Mouse (Mus musculus): ENCODE data around the gene Ptprd. TPM values are rescaled to one million over a fixed set of nuclear protein-coding genes. Genes with fewer than 3 reads are reported as not detected.

Gene Ptprd
- polyA plus RNA-seq, 1 experiment from 2014 or later = 76.0 TPM

GRCm38 (mm10) chr4:77083165-77083564 lies 1128.6 kb downstream of the Ptprd start:
- Histone ChIP-seq H3K4me3 (replicated peaks; ENCODE audit: low read depth, low read length) (no peak overlapping the region), H3K9ac (replicated peaks; ENCODE audit: low read length) (no peak overlapping the region), H3K27ac (replicated peaks; ENCODE audit: low read depth, low read length) (no peak overlapping the region), H3K4me2 (ENCODE audit: low read length) (no peak overlapping the region), H3K27me3 (ENCODE audit: control insufficient read depth, insufficient read depth, low read length) (no peaks in the 10 kb centered on the region), H3K9me3 (ENCODE audit: control insufficient read depth, low read length) (no peaks in the 10 kb centered on the region), H3K36me3 (ENCODE audit: control insufficient read depth, insufficient read depth, low read length) (no peaks in the 10 kb centered on the region), H3K4me1 (ENCODE audit: control insufficient read depth, insufficient read depth, low read length) (no peaks in the 10 kb centered on the region)
- 59% methylated on average over 3 of the region's 3 CpGs for WGBS
- DNase-seq (peak; percentile 30), ATAC-seq (ENCODE audit: low FRiP score, low TSS enrichment) (no peak)

- no peak overlapping the region for H3K4me3 ChIP-seq (replicated peaks; ENCODE audit: low read depth, low read length)
- no peaks in the 10 kb centered on the region for H3K36me3 ChIP-seq (ENCODE audit: control insufficient read depth, insufficient read depth, low read length)
- no peaks in the 10 kb centered on the region for H3K4me1 ChIP-seq (ENCODE audit: control insufficient read depth, insufficient read depth, low read length)
- ATAC-seq (ENCODE audit: low FRiP score, low TSS enrichment) (no peak), DNase-seq (peak; percentile 2)
- H3K4me2 ChIP-seq (ENCODE audit: low read length) = no peak overlapping the region
- no peaks in the 10 kb centered on the region for H3K27me3 ChIP-seq (ENCODE audit: control insufficient read depth, insufficient read depth, low read length)
- no peaks in the 10 kb centered on the region for H3K9me3 ChIP-seq (ENCODE audit: control insufficient read depth, low read length)
- WGBS = 61% methylated on average over 4 of the region's 4 CpGs
- H3K9ac ChIP-seq (replicated peaks; ENCODE audit: low read length) = no peak overlapping the region
- H3K27ac ChIP-seq (replicated peaks; ENCODE audit: low read depth, low read length) = no peak overlapping the region
Observed at GRCm38 (mm10) chr4:77077607-77078006, 1134.2 kb downstream of the Ptprd start.

DNA sequence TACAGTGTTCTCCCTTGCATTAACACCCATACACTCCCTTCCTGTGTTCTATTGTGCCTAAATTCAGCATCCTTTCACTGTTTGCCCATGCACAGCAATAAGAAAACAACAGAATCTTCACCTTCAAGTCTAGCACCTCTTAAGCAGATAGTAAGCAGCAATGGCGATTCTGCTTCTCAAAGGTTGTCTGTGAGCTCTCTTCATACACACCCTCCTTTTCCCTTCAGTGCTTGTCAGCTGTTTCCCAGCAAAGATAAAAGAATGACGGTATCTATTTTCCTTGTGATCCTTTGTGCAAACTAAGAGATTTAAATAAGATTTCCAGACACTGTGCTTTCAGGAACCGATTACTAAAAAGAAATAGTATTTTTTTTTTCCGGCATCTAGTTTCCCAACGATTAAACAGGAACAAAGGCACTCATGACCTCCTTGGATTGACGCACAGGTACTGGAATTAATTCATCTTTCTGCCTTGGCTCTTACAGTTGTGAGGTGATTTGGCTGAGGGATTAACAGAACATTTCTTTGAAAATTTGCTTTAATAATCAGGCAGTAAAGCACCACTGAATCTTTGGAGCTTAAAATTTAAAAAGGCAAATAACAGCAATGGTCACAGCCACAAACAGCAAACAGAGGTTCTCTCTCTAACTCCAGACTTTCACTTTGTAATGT lies 1161.1 kb downstream of the Ptprd start:
- WGBS = 53% methylated on average over 6 of the region's 6 CpGs
- H3K4me2 ChIP-seq (ENCODE audit: low read length) = no peak overlapping the region; the same call in 1 of the 2 replicates
- ATAC-seq (ENCODE audit: low FRiP score, low TSS enrichment) = no peak

DNA sequence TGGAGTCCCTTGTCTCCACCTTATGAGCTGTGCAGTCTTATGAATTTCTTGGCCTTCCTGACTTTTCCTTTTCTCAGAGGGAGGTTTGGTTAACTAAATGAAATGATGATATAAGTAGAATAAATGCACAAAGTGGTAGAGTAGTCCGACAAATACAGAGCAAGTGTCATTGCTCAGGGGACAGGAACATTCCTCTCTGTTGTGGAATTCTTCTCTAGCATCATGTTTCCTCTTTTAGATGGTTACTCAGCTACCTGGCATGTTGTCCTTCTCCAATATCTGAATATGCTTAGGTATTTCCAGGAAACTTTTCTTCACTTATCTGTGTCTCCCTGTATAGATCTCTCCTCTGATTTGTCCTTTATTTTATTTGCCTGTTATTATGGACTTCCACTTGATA lies 1207.3 kb downstream of the Ptprd start:
- Histone ChIP-seq H3K4me2 (ENCODE audit: low read length) (no peak overlapping the region), H3K27ac (replicated peaks; ENCODE audit: low read depth, low read length) (no peak overlapping the region), H3K4me3 (replicated peaks; ENCODE audit: low read depth, low read length) (no peak overlapping the region), H3K9me3 (ENCODE audit: control insufficient read depth, low read length) (no peaks in the 10 kb centered on the region), H3K4me1 (ENCODE audit: control insufficient read depth, insufficient read depth, low read length) (no peaks in the 10 kb centered on the region), H3K36me3 (ENCODE audit: control insufficient read depth, insufficient read depth, low read length) (no peaks in the 10 kb centered on the region), H3K9ac (replicated peaks; ENCODE audit: low read length) (no peak overlapping the region), H3K27me3 (ENCODE audit: control insufficient read depth, insufficient read depth, low read length) (no peaks in the 10 kb centered on the region)
- WGBS = 82% methylated on average over 1 of the region's 1 CpGs
- no peak for ATAC-seq (ENCODE audit: low FRiP score, low TSS enrichment)
- DNase-seq = no peak

More for the DNA sequence above, 1161.1 kb downstream of the Ptprd start:
- Histone ChIP-seq H3K4me3 (replicated peaks; ENCODE audit: low read depth, low read length) (no peak overlapping the region), H3K4me1 (ENCODE audit: control insufficient read depth, insufficient read depth, low read length) (0 out of 2 replicates have a peak, but pooled peaks cover 3% of the 10 kb centered on the region), H3K27ac (replicated peaks; ENCODE audit: low read depth, low read length) (peak overlapping the region; percentile 52; the same call in 1 of the 2 replicates), H3K36me3 (ENCODE audit: control insufficient read depth, insufficient read depth, low read length) (no peaks in the 10 kb centered on the region), H3K9me3 (ENCODE audit: control insufficient read depth, low read length) (no peaks in the 10 kb centered on the region), H3K9ac (replicated peaks; ENCODE audit: low read length) (no peak overlapping the region), H3K27me3 (ENCODE audit: control insufficient read depth, insufficient read depth, low read length) (no peaks in the 10 kb centered on the region)
- DNase-seq = peak; percentile 41

DNA sequence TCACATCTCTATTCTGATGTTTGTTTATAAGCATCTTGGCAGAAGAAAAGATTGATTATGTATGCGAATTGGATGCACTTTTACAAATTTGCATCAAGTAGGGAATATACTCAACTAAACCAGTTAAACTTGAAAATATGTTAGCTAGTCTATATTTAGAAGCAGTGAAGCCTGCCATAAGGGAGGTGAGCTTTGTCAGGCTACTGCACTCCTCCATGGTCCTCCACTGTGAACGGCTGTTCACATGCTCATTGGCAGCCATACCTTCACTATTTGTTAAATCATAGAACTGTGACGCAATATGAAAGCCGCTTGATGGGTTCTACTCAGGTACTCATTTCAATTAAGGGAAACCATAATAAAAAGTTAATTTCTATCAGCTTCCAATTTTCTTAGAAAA lies 1215.6 kb downstream of the Ptprd start:
- Histone ChIP-seq H3K4me2 (ENCODE audit: low read length) (no peak overlapping the region), H3K36me3 (ENCODE audit: control insufficient read depth, insufficient read depth, low read length) (no peaks in the 10 kb centered on the region), H3K4me3 (replicated peaks; ENCODE audit: low read depth, low read length) (no peak overlapping the region), H3K4me1 (ENCODE audit: control insufficient read depth, insufficient read depth, low read length) (no peaks in the 10 kb centered on the region), H3K27me3 (ENCODE audit: control insufficient read depth, insufficient read depth, low read length) (no peaks in the 10 kb centered on the region), H3K9me3 (ENCODE audit: control insufficient read depth, low read length) (no peaks in the 10 kb centered on the region), H3K9ac (replicated peaks; ENCODE audit: low read length) (no peak overlapping the region), H3K27ac (replicated peaks; ENCODE audit: low read depth, low read length) (no peak overlapping the region)
- 91% methylated on average over 4 of the region's 4 CpGs for WGBS
- DNase-seq (no peak), ATAC-seq (ENCODE audit: low FRiP score, low TSS enrichment) (no peak)

GRCm38 (mm10) chr4:76989961-76990360 lies 1221.8 kb downstream of the Ptprd start:
- no peak overlapping the region for H3K4me3 ChIP-seq (replicated peaks; ENCODE audit: low read depth, low read length)

GRCm38 (mm10) chr4:76977056-76977809 lies 1234.5 kb downstream of the Ptprd start:
- no peak for DNase-seq
- Histone ChIP-seq H3K4me3 (replicated peaks; ENCODE audit: low read depth, low read length) (no peak overlapping the region), H3K4me2 (ENCODE audit: low read length) (no peak overlapping the region), H3K9ac (replicated peaks; ENCODE audit: low read length) (no peak overlapping the region), H3K36me3 (ENCODE audit: control insufficient read depth, insufficient read depth, low read length) (no peaks in the 10 kb centered on the region), H3K9me3 (ENCODE audit: control insufficient read depth, low read length) (no peaks in the 10 kb centered on the region), H3K27ac (replicated peaks; ENCODE audit: low read depth, low read length) (no peak overlapping the region), H3K4me1 (ENCODE audit: control insufficient read depth, insufficient read depth, low read length) (no peaks in the 10 kb centered on the region), H3K27me3 (ENCODE audit: control insufficient read depth, insufficient read depth, low read length) (no peaks in the 10 kb centered on the region)
- WGBS = 88% methylated on average over 3 of the region's 3 CpGs
- ATAC-seq (ENCODE audit: low FRiP score, low TSS enrichment) = no peak

More at GRCm38 (mm10) chr4:76989961-76990360, 1221.8 kb downstream of the Ptprd start:
- H3K27ac ChIP-seq (replicated peaks; ENCODE audit: low read depth, low read length) = no peak overlapping the region
- H3K36me3 ChIP-seq (ENCODE audit: control insufficient read depth, insufficient read depth, low read length) = no peaks in the 10 kb centered on the region
- 94% methylated on average over 1 of the region's 1 CpGs for WGBS
- no peaks in the 10 kb centered on the region for H3K4me1 ChIP-seq (ENCODE audit: control insufficient read depth, insufficient read depth, low read length)
- DNase-seq (no peak), ATAC-seq (ENCODE audit: low FRiP score, low TSS enrichment) (no peak)
- H3K4me2 ChIP-seq (ENCODE audit: low read length) = no peak overlapping the region
- H3K27me3 ChIP-seq (ENCODE audit: control insufficient read depth, insufficient read depth, low read length) = no peaks in the 10 kb centered on the region
- no peak overlapping the region for H3K9ac ChIP-seq (replicated peaks; ENCODE audit: low read length)
- no peaks in the 10 kb centered on the region for H3K9me3 ChIP-seq (ENCODE audit: control insufficient read depth, low read length)

DNA sequence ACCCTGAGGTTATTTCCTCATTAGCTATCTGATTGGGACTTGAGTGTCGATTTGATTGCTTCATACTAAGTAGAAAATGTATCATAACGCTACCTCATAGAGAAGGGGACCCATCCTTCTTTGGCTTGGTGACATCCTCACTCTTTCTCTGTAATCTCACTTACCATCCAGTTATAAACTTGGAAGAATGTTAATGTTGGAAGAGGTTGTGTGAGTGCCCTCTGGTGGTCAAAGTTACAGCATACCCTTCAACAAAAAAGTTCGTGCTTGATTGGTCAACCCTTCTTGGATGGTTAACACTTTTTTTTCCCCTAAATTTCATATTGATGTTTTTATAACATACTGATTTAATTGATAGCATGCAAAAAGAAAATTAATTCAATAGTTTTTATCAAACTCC lies 1263.5 kb downstream of the Ptprd start:
- no peaks in the 10 kb centered on the region for H3K4me1 ChIP-seq (ENCODE audit: control insufficient read depth, insufficient read depth, low read length)
- no peak overlapping the region for H3K27ac ChIP-seq (replicated peaks; ENCODE audit: low read depth, low read length)
- no peaks in the 10 kb centered on the region for H3K36me3 ChIP-seq (ENCODE audit: control insufficient read depth, insufficient read depth, low read length)
- no peaks in the 10 kb centered on the region for H3K9me3 ChIP-seq (ENCODE audit: control insufficient read depth, low read length)
- H3K9ac ChIP-seq (replicated peaks; ENCODE audit: low read length) = no peak overlapping the region
- no peak for ATAC-seq (ENCODE audit: low FRiP score, low TSS enrichment)
- DNase-seq = peak; percentile 70
- whole genome bisulfite sequencing = 50% methylated on average over 3 of the region's 3 CpGs
- H3K4me2 ChIP-seq (ENCODE audit: low read length) = no peak overlapping the region
- no peak overlapping the region for H3K4me3 ChIP-seq (replicated peaks; ENCODE audit: low read depth, low read length)
- no peaks in the 10 kb centered on the region for H3K27me3 ChIP-seq (ENCODE audit: control insufficient read depth, insufficient read depth, low read length)
